Mouse (Mus musculus) left cerebral cortex, adult 18-20 months (tissue): Measurements from ENCODE around the gene Pglyrp3. TPM values are rescaled to one million over a fixed set of nuclear protein-coding genes. Genes with fewer than 3 reads are reported as not detected.
"Not testable (repeated sequence)": the region's sequence is repeated elsewhere in the genome, so short reads cannot be mapped to it uniquely, and the experiment has no call there.

Source experiments
- DNase-seq, 2 experiments: peaks; one replicate each; pipeline ENCODE4 v3.0.0; 2021 to 2022; ENCODE audit warnings: low spot score in 2 of 2, mixed read lengths in 1 of 2
- long read RNA-seq, 2 experiments: library from polyadenylated mRNA; stranded (forward); transcript quantifications; one replicate each; pipeline ENCODE4 v2.0.0; 2021
- microRNA-seq, 2 experiments: library from miRNA; unstranded; fragments of <30 nt; microRNA quantifications; one replicate each; pipeline ENCODE4 v1.2.0; 2021
- total RNA-seq, 2 experiments: library from RNA; stranded (reverse); gene quantifications; 2 replicates each; pipeline ENCODE4 v1.2.3; 2021

The Pglyrp3 gene
- total RNA-seq = not detected
- long read RNA-seq, experiment 1 = 0 reads
- long read RNA-seq, experiment 2 = 0 reads

GRCm38 (mm10) chr3:92014283-92014682 is at the start of gene Pglyrp3:
Pglyrp3 (plus strand) TSS chr3:92014583.
- DNase-seq = no peak

DNA sequence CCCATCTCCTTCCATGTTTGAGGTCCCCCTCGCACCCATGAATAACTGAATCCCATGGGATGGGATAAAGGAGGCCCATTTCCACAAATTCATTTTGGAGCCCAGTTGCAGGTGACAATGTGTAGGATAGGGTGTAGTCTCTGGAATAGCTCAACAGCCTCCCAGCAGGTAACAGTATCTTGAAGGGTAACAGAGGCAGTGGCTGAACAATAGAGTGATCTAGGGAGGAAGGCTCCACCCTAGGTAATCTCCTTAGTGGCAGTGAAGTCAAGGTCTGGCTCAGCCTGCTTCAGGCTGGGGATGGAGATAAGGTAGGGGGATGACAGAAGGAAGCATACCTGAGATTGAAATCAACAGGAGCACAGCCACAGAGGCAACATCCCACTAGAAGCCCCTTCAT is 3.4 kb upstream of the Pglyrp3 start:
- no peak for DNase-seq

DNA sequence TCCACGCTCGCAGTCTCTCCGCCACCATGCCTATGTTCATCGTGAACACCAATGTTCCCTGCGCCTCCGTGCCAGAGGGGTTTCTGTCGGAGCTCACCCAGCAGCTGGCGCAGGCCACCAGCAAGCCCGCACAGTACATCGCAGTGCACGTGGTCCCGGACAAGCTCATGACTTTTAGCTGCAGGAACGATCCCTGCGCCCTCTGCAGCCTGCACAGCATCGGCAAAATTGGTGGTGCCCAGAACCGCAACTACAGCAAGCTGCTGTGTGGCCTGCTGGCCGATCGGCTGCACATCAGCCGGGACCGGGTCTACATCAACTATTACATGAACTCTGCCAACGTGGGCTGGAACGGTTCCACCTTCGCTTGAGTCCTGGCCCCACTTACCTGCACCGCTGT is 10.2 kb downstream of the Pglyrp3 start:
- not testable (repeated sequence) for DNase-seq

- no peak for DNase-seq
These were observed 18.8 kb downstream of the Pglyrp3 start for GRCm38 (mm10) chr3:92033203-92033602.

- DNase-seq = no peak
These were observed 19.5 kb downstream of the Pglyrp3 start for GRCm38 (mm10) chr3:92033892-92034291.

- DNase-seq = peak in 1 of 2 experiments; percentile 42
These were observed 36.1 kb downstream of the Pglyrp3 start for GRCm38 (mm10) chr3:92050382-92051054.

DNA sequence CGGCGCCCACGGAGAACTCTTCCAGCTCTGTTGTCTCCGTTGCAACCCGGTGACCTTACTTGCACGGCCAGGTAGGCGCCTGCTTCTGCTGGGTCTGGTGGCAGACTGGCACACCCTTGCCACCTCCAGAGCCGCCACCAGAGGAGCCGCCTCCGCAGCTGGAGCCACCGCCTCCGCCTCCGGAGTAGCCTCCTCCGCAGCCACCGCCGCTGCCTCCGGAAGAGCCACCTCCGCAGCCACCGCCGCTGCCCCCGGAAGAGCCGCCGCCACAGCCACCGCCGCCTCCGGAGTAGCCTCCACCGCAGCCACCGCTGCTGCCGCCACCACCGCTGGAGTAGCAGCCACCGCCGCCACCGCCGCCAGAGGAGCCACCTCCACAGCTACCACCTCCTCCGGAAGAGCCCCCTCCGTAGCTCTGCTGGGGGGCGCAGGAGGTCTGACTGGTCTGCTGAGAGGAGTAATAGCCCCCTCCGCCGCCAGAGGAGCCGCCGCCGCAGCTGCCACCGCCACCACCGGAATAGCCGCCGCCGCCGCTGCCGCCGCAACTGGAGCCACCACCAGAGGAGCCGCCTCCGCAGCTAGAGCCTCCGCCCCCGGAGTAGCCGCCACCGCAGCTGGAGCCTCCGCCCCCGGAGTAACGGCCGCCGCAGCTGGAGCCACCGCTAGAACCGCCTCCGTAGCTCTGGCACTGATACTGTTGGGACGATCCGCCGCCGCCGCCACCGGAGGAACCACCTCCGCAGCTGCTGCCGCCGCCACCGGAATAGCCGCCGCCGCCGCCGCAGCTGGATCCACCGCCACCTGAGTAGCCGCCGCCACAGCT is 66.3 kb downstream of the Pglyrp3 start:
- peak; percentile 62 to 72 for DNase-seq

Small RNAs within 50 kb of the gene (microRNA-seq; reads per million reads assigned to microRNA genes)
- gene Gm23697 = 0 reads per million in 2 experiments
- 0 reads per million in 2 experiments for gene Gm25145

Other genes with a start within 250 kb of the Pglyrp3 start
- gene Lor, start 68.6 kb downstream of the Pglyrp3 start, total RNA-seq = 1 to 10 TPM; 2.7 to 3.1 TPM
- gene Prr9, start 109.4 kb downstream of the Pglyrp3 start, total RNA-seq = not detected
- gene Lelp1, start 128.2 kb downstream of the Pglyrp3 start, total RNA-seq = not detected
- gene Sprr2a1, start 201.2 kb downstream of the Pglyrp3 start, total RNA-seq = not detected
- gene Sprr2a2, start 201.3 kb downstream of the Pglyrp3 start, total RNA-seq = not detected